Mouse (Mus musculus) liver, embryonic 14.5 days (tissue): Measurements from ENCODE around the gene Mctp1.

Experiments used
- CTCF ChIP-seq: IDR thresholded peaks from 2 replicates; pipeline ENCODE4 v1.5.1; 2016; ENCODE audit warnings: antibody characterized with exemption, low read depth, control low read depth
- EP300 ChIP-seq: IDR thresholded peaks from 2 replicates; pipeline ENCODE4 v1.6.1; 2016; ENCODE audit warnings: antibody characterized with exemption, low read depth

GRCm38 (mm10) chr13:76393106-76393505 is 8.8 kb downstream of the Mctp1 start:
- no peak for TF ChIP-seq CTCF
- no peak for TF ChIP-seq EP300
